Mouse (Mus musculus): ENCODE measurements at regions not wholly inside any gene's neighbourhood (a gene's known extent, or its start where the extent isn't known, plus 50 kb on each side); places are given as distances from the start of the nearest gene placed in this dataset.

GRCm38 (mm10) chr12:106540003-106540402, 530.0 kb downstream of the Vrk1 start:
- Histone ChIP-seq H3K27ac (no peak overlapping the region), H3K4me3 (no peak overlapping the region), H3K27me3 (ENCODE audit: insufficient read depth, poor library complexity, severe bottlenecking) (no peaks in the 10 kb centered on the region), H3K36me3 (no peaks in the 10 kb centered on the region), H3K9me3 (peaks cover 7% of the 10 kb centered on the region; the same call in 1 of the 2 replicates), H3K4me1 (replicated peaks) (peaks cover 17% of the 10 kb centered on the region)
- 73% methylated on average over 6 of the region's 6 CpGs for whole genome bisulfite sequencing
- no peak for DNase-seq (ENCODE audit: low spot score)

DNA sequence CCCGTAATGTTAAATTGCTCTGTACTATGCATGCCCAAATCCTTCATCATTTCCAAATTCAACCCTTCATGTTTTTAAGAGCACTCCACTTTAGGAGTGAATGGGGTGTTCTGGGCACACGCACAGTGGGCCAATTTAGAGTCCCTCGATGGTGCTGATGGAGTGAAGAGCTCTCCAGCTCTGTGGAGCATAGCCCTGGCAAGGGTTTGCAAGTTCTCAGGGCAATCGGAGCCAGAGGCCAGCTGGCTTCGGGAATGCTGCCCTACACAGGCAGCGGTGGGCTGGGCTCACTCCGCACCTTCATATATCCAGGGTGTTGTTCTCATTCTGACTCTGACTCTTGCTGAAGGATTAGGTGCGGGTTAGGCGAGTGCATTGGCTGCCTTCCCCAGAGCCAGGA, 549.5 kb downstream of the Vrk1 start:
- Histone ChIP-seq H3K9me3 (no peaks in the 10 kb centered on the region), H3K27ac (no peak overlapping the region), H3K4me1 (replicated peaks) (no peaks in the 10 kb centered on the region), H3K27me3 (ENCODE audit: insufficient read depth, poor library complexity, severe bottlenecking) (no peaks in the 10 kb centered on the region), H3K4me3 (no peak overlapping the region), H3K36me3 (no peaks in the 10 kb centered on the region)
- WGBS = 89% methylated on average over 9 of the region's 9 CpGs
- no peak for DNase-seq (ENCODE audit: low spot score)

- Histone ChIP-seq H3K4me1 (replicated peaks) (peaks cover 11% of the 10 kb centered on the region; the same call in 1 of the 2 replicates), H3K9me3 (no peaks in the 10 kb centered on the region), H3K4me3 (no peak overlapping the region), H3K27ac (no peak overlapping the region), H3K36me3 (no peaks in the 10 kb centered on the region), H3K27me3 (ENCODE audit: insufficient read depth, poor library complexity, severe bottlenecking) (no peaks in the 10 kb centered on the region; the same call in 1 of the 2 replicates)
- 27% methylated on average over 6 of the region's 6 CpGs for WGBS
- DNase-seq (ENCODE audit: low spot score) = no peak
Observed at GRCm38 (mm10) chr12:106565263-106565681, 555.2 kb downstream of the Vrk1 start.

DNA sequence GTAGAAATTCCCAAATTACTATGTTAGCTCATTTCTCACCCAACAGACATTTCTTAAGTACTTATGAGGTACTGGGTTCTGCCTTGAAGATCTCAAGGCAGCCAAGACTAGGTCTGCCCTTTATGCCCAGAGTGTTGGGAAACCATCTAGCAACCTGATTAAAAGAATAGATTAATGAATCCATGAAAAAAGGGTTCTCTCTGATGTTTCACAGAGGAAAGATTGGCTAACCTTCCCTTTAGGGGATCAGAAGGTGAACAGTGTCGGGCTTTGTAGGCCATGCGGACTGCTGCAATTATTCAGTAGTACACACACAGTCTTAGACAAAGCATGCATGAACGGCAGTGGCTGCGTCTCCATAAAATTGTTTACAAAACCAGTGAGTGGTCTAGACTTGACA, 556.3 kb downstream of the Vrk1 start:
- H3K27me3 ChIP-seq (ENCODE audit: insufficient read depth, poor library complexity, severe bottlenecking) = no peaks in the 10 kb centered on the region; the same call in 1 of the 2 replicates
- H3K4me3 ChIP-seq = no peak overlapping the region
- H3K4me1 ChIP-seq (replicated peaks) = peaks cover 11% of the 10 kb centered on the region; the same call in 1 of the 2 replicates
- no peak overlapping the region for H3K27ac ChIP-seq
- H3K36me3 ChIP-seq = no peaks in the 10 kb centered on the region
- WGBS = 93% methylated on average over 4 of the region's 4 CpGs
- DNase-seq (ENCODE audit: low spot score) = no peak
- no peaks in the 10 kb centered on the region for H3K9me3 ChIP-seq

- no peaks in the 10 kb centered on the region for H3K36me3 ChIP-seq
- H3K27me3 ChIP-seq (ENCODE audit: insufficient read depth, poor library complexity, severe bottlenecking) = no peaks in the 10 kb centered on the region; the same call in 1 of the 2 replicates
- WGBS = 84% methylated on average over 5 of the region's 5 CpGs
- no peaks in the 10 kb centered on the region for H3K9me3 ChIP-seq
- H3K27ac ChIP-seq = no peak overlapping the region
- no peak overlapping the region for H3K4me3 ChIP-seq
- DNase-seq (ENCODE audit: low spot score) = no peak
- peaks cover 11% of the 10 kb centered on the region; the same call in 1 of the 2 replicates for H3K4me1 ChIP-seq (replicated peaks)
Observed at GRCm38 (mm10) chr12:106567116-106567515, 557.1 kb downstream of the Vrk1 start.

DNA sequence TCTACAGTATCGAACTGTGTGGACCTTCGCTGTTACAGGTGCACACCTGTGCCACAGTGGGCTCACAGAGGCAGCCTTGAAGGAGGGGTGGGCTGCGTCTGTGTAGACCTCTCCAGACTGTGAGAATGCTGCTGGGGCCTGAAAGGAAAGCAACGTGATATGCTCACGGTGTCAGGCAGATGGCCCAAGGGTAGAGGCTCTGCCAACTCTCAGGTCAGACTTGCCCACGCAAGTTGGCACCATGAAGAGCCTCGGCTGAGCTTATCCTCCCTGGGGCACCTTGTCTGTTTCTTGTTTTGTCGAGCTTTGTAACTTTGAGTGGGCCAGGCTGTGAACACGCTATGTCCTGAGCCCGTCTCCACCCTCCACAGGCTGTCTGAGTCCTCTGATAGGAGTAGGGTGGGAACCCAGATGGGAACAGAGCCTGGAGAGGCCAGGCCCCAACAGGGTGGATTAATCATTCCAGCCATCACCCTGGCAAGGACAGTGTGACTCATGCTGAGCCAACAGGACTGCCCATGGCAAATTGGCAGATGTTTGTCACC, 558.6 kb downstream of the Vrk1 start:
- Histone ChIP-seq H3K4me1 (replicated peaks) (peaks cover 11% of the 10 kb centered on the region; the same call in 1 of the 2 replicates), H3K27ac (no peak overlapping the region), H3K27me3 (ENCODE audit: insufficient read depth, poor library complexity, severe bottlenecking) (no peaks in the 10 kb centered on the region; the same call in 1 of the 2 replicates), H3K4me3 (no peak overlapping the region), H3K9me3 (no peaks in the 10 kb centered on the region), H3K36me3 (no peaks in the 10 kb centered on the region)
- DNase-seq (ENCODE audit: low spot score) = no peak
- WGBS = 90% methylated on average over 10 of the region's 10 CpGs

GRCm38 (mm10) chr12:106572956-106573355, 562.9 kb downstream of the Vrk1 start:
- no peaks in the 10 kb centered on the region for H3K4me1 ChIP-seq (replicated peaks)
- no peak for DNase-seq (ENCODE audit: low spot score)
- no peaks in the 10 kb centered on the region for H3K27me3 ChIP-seq (ENCODE audit: insufficient read depth, poor library complexity, severe bottlenecking)
- H3K4me3 ChIP-seq = no peak overlapping the region
- no peaks in the 10 kb centered on the region for H3K9me3 ChIP-seq
- H3K27ac ChIP-seq = no peak overlapping the region
- H3K36me3 ChIP-seq = no peaks in the 10 kb centered on the region
- WGBS = 87% methylated on average over 5 of the region's 5 CpGs

DNA sequence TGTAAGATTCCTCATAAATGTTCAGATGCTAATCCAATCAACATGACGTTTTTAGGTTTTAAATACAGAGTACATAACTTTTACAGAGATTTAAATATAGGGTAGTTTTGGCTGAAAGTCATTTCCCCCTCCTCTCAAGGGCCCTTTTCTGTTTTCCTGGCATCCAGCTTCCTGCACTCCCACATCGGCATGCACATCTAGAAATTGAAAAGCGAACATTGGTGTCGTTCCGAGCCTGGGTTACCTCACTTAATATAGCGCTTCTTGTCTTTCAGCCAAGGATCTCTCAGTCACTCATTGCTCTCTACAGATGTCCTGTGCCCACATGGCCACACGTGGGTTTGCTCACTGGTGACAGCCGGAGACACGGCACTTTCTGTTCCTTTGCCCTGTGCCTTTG, 572.7 kb downstream of the Vrk1 start:
- no peaks in the 10 kb centered on the region for H3K27me3 ChIP-seq (ENCODE audit: insufficient read depth, poor library complexity, severe bottlenecking)
- H3K4me1 ChIP-seq (replicated peaks) = no peaks in the 10 kb centered on the region
- H3K9me3 ChIP-seq = no peaks in the 10 kb centered on the region
- H3K4me3 ChIP-seq = no peak overlapping the region
- 83% methylated on average over 9 of the region's 9 CpGs for WGBS
- no peak overlapping the region for H3K27ac ChIP-seq
- H3K36me3 ChIP-seq = no peaks in the 10 kb centered on the region
- DNase-seq (ENCODE audit: low spot score) = no peak

GRCm38 (mm10) chr12:106585626-106586025, 575.6 kb downstream of the Vrk1 start:
- Histone ChIP-seq H3K27me3 (ENCODE audit: insufficient read depth, poor library complexity, severe bottlenecking) (no peaks in the 10 kb centered on the region), H3K4me1 (replicated peaks) (no peaks in the 10 kb centered on the region; the same call in 1 of the 2 replicates), H3K4me3 (no peak overlapping the region), H3K9me3 (no peaks in the 10 kb centered on the region), H3K27ac (no peak overlapping the region), H3K36me3 (no peaks in the 10 kb centered on the region)
- WGBS = 88% methylated on average over 5 of the region's 5 CpGs
- no peak for DNase-seq (ENCODE audit: low spot score)

GRCm38 (mm10) chr12:106592686-106593085, 582.7 kb downstream of the Vrk1 start:
- no peak overlapping the region for H3K27ac ChIP-seq
- H3K9me3 ChIP-seq = no peaks in the 10 kb centered on the region
- no peaks in the 10 kb centered on the region for H3K27me3 ChIP-seq (ENCODE audit: insufficient read depth, poor library complexity, severe bottlenecking)
- peaks cover 9% of the 10 kb centered on the region; the same call in 1 of the 2 replicates for H3K4me1 ChIP-seq (replicated peaks)
- H3K4me3 ChIP-seq = no peak overlapping the region
- DNase-seq (ENCODE audit: low spot score) = no peak
- WGBS = 92% methylated on average over 9 of the region's 9 CpGs
- no peaks in the 10 kb centered on the region for H3K36me3 ChIP-seq

- Histone ChIP-seq H3K4me1 (replicated peaks) (peaks cover 13% of the 10 kb centered on the region; the same call in 1 of the 2 replicates), H3K27ac (peak overlapping the region; percentile 40), H3K9me3 (no peaks in the 10 kb centered on the region), H3K27me3 (ENCODE audit: insufficient read depth, poor library complexity, severe bottlenecking) (no peaks in the 10 kb centered on the region), H3K36me3 (no peaks in the 10 kb centered on the region), H3K4me3 (no peak overlapping the region)
- WGBS = 49% methylated on average over 12 of the region's 12 CpGs
- DNase-seq (ENCODE audit: low spot score) = peak; percentile 35
Observed at GRCm38 (mm10) chr12:106597636-106598035, 587.6 kb downstream of the Vrk1 start.

- DNase-seq (ENCODE audit: low spot score) = no peak
- Histone ChIP-seq H3K36me3 (no peaks in the 10 kb centered on the region), H3K27me3 (ENCODE audit: insufficient read depth, poor library complexity, severe bottlenecking) (no peaks in the 10 kb centered on the region), H3K4me3 (no peak overlapping the region), H3K9me3 (no peaks in the 10 kb centered on the region), H3K27ac (no peak overlapping the region), H3K4me1 (replicated peaks) (no peaks in the 10 kb centered on the region)
Observed at GRCm38 (mm10) chr12:106607240-106607639, 597.2 kb downstream of the Vrk1 start.

DNA sequence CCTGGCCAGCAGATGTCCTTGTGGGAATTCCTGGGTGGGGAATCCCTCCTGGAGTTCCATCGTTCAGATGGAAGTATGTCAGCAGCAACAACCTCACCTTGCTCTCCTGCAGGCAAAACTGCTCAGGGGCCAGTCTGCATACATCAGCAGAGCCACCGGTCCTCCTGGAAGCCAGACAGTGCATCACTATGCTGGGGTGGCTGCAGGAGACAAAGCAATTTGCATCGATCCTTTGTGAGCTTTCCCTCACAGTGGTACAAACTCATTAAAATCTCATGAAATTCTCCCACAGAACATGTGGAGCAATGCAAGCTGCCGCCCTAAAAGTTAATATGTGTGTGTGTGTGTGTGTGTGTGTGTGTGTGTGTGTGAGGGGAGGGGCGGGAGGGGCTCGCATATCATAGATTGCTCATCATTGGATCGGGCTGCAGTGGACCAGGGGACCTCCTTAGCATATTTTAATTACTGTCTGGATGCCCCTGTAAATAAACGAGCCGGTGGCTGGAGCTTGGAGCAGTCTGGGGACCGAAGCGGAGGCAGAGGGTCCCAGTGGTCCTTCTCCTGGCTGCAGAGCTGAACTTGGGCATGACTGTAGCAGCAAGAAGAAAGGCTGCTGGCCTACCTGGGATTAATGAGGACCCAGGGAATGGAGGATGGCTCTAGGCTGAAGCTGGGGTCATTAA, 597.8 kb downstream of the Vrk1 start:
- no peak overlapping the region for H3K4me3 ChIP-seq
- WGBS = 74% methylated on average over 11 of the region's 11 CpGs
- H3K27me3 ChIP-seq (ENCODE audit: insufficient read depth, poor library complexity, severe bottlenecking) = no peaks in the 10 kb centered on the region
- no peaks in the 10 kb centered on the region for H3K36me3 ChIP-seq
- H3K9me3 ChIP-seq = no peaks in the 10 kb centered on the region
- H3K27ac ChIP-seq = no peak overlapping the region
- no peak for DNase-seq (ENCODE audit: low spot score)
- no peaks in the 10 kb centered on the region for H3K4me1 ChIP-seq (replicated peaks)

Measured in hindbrain, embryonic 10.5 days (tissue).